Mouse (Mus musculus) testis, adult 2 months (tissue): ENCODE results near the gene Mosmo.

Experiments
- CTCF ChIP-seq: fragments of 200-500 bp; IDR thresholded peaks from 2 replicates; pipeline ENCODE4 v1.5.1; 2012; ENCODE audit warnings: low read depth, mild to moderate bottlenecking, inconsistent platforms, low read length, moderate library complexity; ENCODE audit not compliant: control insufficient read depth, insufficient read depth, insufficient replicate concordance
- POLR2A ChIP-seq: fragments of 200-500 bp; IDR thresholded peaks from 2 replicates; pipeline ENCODE4 v1.6.1; 2012; ENCODE audit warnings: low read depth, mild to moderate bottlenecking, inconsistent platforms, low read length, moderate library complexity; ENCODE audit not compliant: control insufficient read depth

- no peak for TF ChIP-seq CTCF
- TF ChIP-seq POLR2A: no peak
Observed at GRCm38 (mm10) chr7:120703888-120704287, 26.5 kb downstream of the Mosmo start.
